In genomic region chr17:65604315-65604714, GRCm38 (mm10) we compare ENCODE assay signal across 16 mouse cellular contexts. TPM values are rescaled to one million over a fixed set of nuclear protein-coding genes. Genes with fewer than 3 reads are reported as not detected.
DNase-seq lines count a peak whose midpoint lies in the region; ATAC-seq and TF ChIP-seq lines count a peak whose summit lies in the region.
"Had no signal": no experiment of that assay in that cellular context is flagged by ENCODE, and none has a peak within 500 bp of the region (broad histone marks: within the 10 kb centered on the region; RNA-seq: fewer than 3 reads in every experiment).

No protein-coding gene starts in this region.

- no peak overlapping the region for H3K4me2 ChIP-seq in heart, postnatal 0 days (ENCODE audit: low read depth, low read length)
- H3K4me2 ChIP-seq: stomach, embryonic 15.5 days had no signal

- ATAC-seq in heart, postnatal 0 days (ENCODE audit: insufficient read depth, low read depth): 0 out of 2 replicates have a peak, but pooled peaks have one; percentile 14
- ATAC-seq in CD4-positive, CD25-positive, alpha-beta regulatory T cell, adult 4 months: peak; percentile 58
- peak; percentile 49 for ATAC-seq in inflammation-experienced regulatory T-cells, adult 6 months
- peak; percentile 52 for ATAC-seq in monocyte, adult 5-6 weeks (replicated peaks; ENCODE audit: insufficient number of reproducible peaks, low FRiP score, low TSS enrichment, poor library complexity, severe bottlenecking)

- H3K4me3 ChIP-seq in heart, postnatal 0 days (ENCODE audit: low read depth, low read length): no peak overlapping the region
- H3K4me3 ChIP-seq: erythroblast, embryonic 14.5 days; heart, embryonic 10.5 days; stomach, embryonic 15.5 days had no signal

- peaks cover 51% of the 10 kb centered on the region for H3K4me1 ChIP-seq in heart, postnatal 0 days (ENCODE audit: control insufficient read depth, insufficient read depth)

- TF ChIP-seq EP300 in heart, postnatal 0 days (IDR thresholded peaks at IDR 0.05; ENCODE audit: low read depth): no peak

- no peak overlapping the region for H3K9ac ChIP-seq in heart, postnatal 0 days (replicated peaks; ENCODE audit: low read depth, low read length)
- H3K9ac ChIP-seq: stomach, embryonic 15.5 days had no signal

- no peak for TF ChIP-seq CTCF in heart, postnatal 0 days (IDR thresholded peaks at IDR 0.05; ENCODE audit: low read depth)

- H3K27ac ChIP-seq in heart, postnatal 0 days (ENCODE audit: low read depth): no peak overlapping the region
- H3K27ac ChIP-seq: heart, embryonic 10.5 days; stomach, embryonic 15.5 days had no signal

- no peaks in the 10 kb centered on the region for H3K27me3 ChIP-seq in heart, postnatal 0 days (ENCODE audit: control insufficient read depth, insufficient read depth, low read length)
- H3K27me3 ChIP-seq: stomach, embryonic 15.5 days had no signal

- H3K9me3 ChIP-seq in heart, postnatal 0 days (replicated peaks; ENCODE audit: control insufficient read depth, low read length): no peaks in the 10 kb centered on the region
- H3K9me3 ChIP-seq: heart, embryonic 10.5 days; stomach, embryonic 15.5 days had no signal

- DNase-seq in heart, postnatal 0 days (ENCODE audit: low spot score): no peak
- no peak for DNase-seq in heart, postnatal 4 days
- no peak for DNase-seq in kidney, postnatal 14 days
- no peak for DNase-seq in retina, postnatal 1 day
- DNase-seq in urinary bladder, postnatal 36 days (ENCODE audit: low spot score in 2 of 2): no peak
- DNase-seq: cerebellum, adult 11-12 months; gastrocnemius, postnatal 14 days; kidney, adult 11 months; kidney, postnatal 36 days had no signal

- no peaks in the 10 kb centered on the region for H3K36me3 ChIP-seq in heart, postnatal 0 days (replicated peaks; ENCODE audit: control insufficient read depth, insufficient read depth, low read length)
- H3K36me3 ChIP-seq: heart, embryonic 10.5 days; stomach, embryonic 15.5 days had no signal

RNA-seq across cellular contexts. Expression of gene Vapa, which starts 9.0 kb away (rescaled TPM):
- total RNA-seq in heart, postnatal 0 days (2014; rRNA removed; ENCODE audit: low replicate concordance): 49.8 and 79.9 TPM in 2 replicates
- polyA plus RNA-seq in heart, postnatal 0 days (2015; fragmentation: Nextera tagmentation; extraction: Ambion mirVana): 139 and 144 TPM in 2 replicates
- 100 to 1,000 TPM; 109 to 111 TPM for total RNA-seq in heart, postnatal 4 days (2021)
- polyA plus RNA-seq in CD4-positive, CD25-positive, alpha-beta regulatory T cell, adult 4 months (2017; shearing (Covaris generic)): 10 to 100 TPM; 24.0 to 50.2 TPM
- 10 to 100 TPM; 29.2 to 40.2 (median 37.4) TPM for polyA plus RNA-seq in inflammation-experienced regulatory T-cells, adult 6 months (2017; shearing (Covaris generic))
- 67.6 to 82.9 TPM (median 82.5 TPM) in 3 replicates for total RNA-seq in monocyte, adult 5-6 weeks (2017)

RNA-seq across cellular contexts. Expression of gene Txndc2, which starts 37.7 kb away (rescaled TPM):
- total RNA-seq in heart, postnatal 0 days (2014; rRNA removed; ENCODE audit: low replicate concordance): not detected in 2 replicates
- 0.16 and 0.18 TPM in 2 replicates for polyA plus RNA-seq in heart, postnatal 0 days (2015; fragmentation: Nextera tagmentation; extraction: Ambion mirVana)
- under 1 TPM; 0.14 to 0.47 TPM for total RNA-seq in heart, postnatal 4 days (2021)
- polyA plus RNA-seq in CD4-positive, CD25-positive, alpha-beta regulatory T cell, adult 4 months (2017; shearing (Covaris generic)): not detected
- polyA plus RNA-seq in inflammation-experienced regulatory T-cells, adult 6 months (2017; shearing (Covaris generic)): not detected
- 0.21 to 0.39 TPM (median 0.38 TPM) in 3 replicates for total RNA-seq in monocyte, adult 5-6 weeks (2017)
- total RNA-seq: gastrocnemius, postnatal 14 days had no signal
- polyA plus RNA-seq: erythroblast, embryonic 14.5 days; heart, embryonic 10.5 days; hindbrain, embryonic 11.5 days; stomach, embryonic 15.5 days had no signal
